Mouse (Mus musculus) small intestine, adult 2 months (tissue): ENCODE data around the gene Epb41l4b.
A peak's percentile ranks its signal among the peaks of the same experiment; 100 is the strongest.

Source experiments
- CTCF ChIP-seq: fragments of 200-500 bp; IDR thresholded peaks from 2 replicates; pipeline ENCODE4 v1.5.1; 2012; ENCODE audit warnings: low read depth, mild to moderate bottlenecking, control low read depth, inconsistent platforms, low read length, moderate library complexity, mixed read lengths; ENCODE audit not compliant: insufficient replicate concordance, insufficient read length; ENCODE audit errors: extremely low read depth
- POLR2A ChIP-seq: fragments of 200-500 bp; IDR thresholded peaks from 2 replicates; pipeline ENCODE4 v1.6.1; 2012; ENCODE audit warnings: low read depth, mild to moderate bottlenecking, control low read depth, inconsistent platforms, low read length, moderate library complexity

- TF ChIP-seq CTCF (peak; percentile 78), POLR2A (no peak)
These were observed at the start of gene Epb41l4b for GRCm38 (mm10) chr4:57143026-57143937.
